Mouse (Mus musculus) erythroblast, embryonic 14.5 days (primary cell): ENCODE results near the gene Cacna2d3.

Experiments
- GATA1 ChIP-seq: IDR thresholded peaks from 2 replicates; pipeline ENCODE4 v1.6.1; 2012; ENCODE audit warnings: low read length, inconsistent platforms, mixed read lengths
- TAL1 ChIP-seq: IDR thresholded peaks from 3 replicates; pipeline ENCODE4 v1.6.1; 2012; ENCODE audit warnings: low read length, inconsistent platforms, mixed read lengths

- TF ChIP-seq GATA1: no peak
- TF ChIP-seq TAL1: no peak
Observed at GRCm38 (mm10) chr14:29009644-29010043, 712.0 kb downstream of the Cacna2d3 start.
